Mouse (Mus musculus): ENCODE data around the gene Tenm2. TPM values are rescaled to one million over a fixed set of nuclear protein-coding genes. Genes with fewer than 3 reads are reported as not detected.

The Tenm2 gene
- polyA plus RNA-seq, 1 experiment from 2014 or later = 0.01 TPM

- H3K4me3 ChIP-seq (ENCODE audit: low read depth, low read length) = no peak overlapping the region
- no peak overlapping the region for H3K9ac ChIP-seq (ENCODE audit: low read depth, low read length)
- peaks cover 5% of the 10 kb centered on the region for H3K4me1 ChIP-seq (ENCODE audit: control insufficient read depth, low read depth, low read length)
- WGBS (ENCODE audit: insufficient replicate concordance) = 17% methylated on average over 4 of the region's 4 CpGs
- no peak overlapping the region for H3K4me2 ChIP-seq (ENCODE audit: low read depth, low read length)
- H3K36me3 ChIP-seq (ENCODE audit: control insufficient read depth, insufficient read depth) = no peaks in the 10 kb centered on the region
- H3K27me3 ChIP-seq (ENCODE audit: control insufficient read depth, insufficient read depth, low read depth, low read length) = peaks cover 7% of the 10 kb centered on the region; the same call in 1 of the 2 replicates
- H3K27ac ChIP-seq (ENCODE audit: low read length) = no peak overlapping the region
- ATAC-seq (ENCODE audit: low read depth) = no peak
- H3K9me3 ChIP-seq (replicated peaks; ENCODE audit: control insufficient read depth, low read length) = no peaks in the 10 kb centered on the region
Measured at GRCm38 (mm10) chr11:36000038-36000437, 1235.7 kb downstream of the Tenm2 start.

GRCm38 (mm10) chr11:35998048-35998447 lies 1237.7 kb downstream of the Tenm2 start:
- Histone ChIP-seq H3K36me3 (ENCODE audit: control insufficient read depth, insufficient read depth) (no peaks in the 10 kb centered on the region), H3K27me3 (ENCODE audit: control insufficient read depth, insufficient read depth, low read depth, low read length) (peaks cover 7% of the 10 kb centered on the region; the same call in 1 of the 2 replicates), H3K4me1 (ENCODE audit: control insufficient read depth, low read depth, low read length) (peaks cover 5% of the 10 kb centered on the region), H3K9me3 (replicated peaks; ENCODE audit: control insufficient read depth, low read length) (no peaks in the 10 kb centered on the region), H3K9ac (ENCODE audit: low read depth, low read length) (no peak overlapping the region), H3K4me3 (ENCODE audit: low read depth, low read length) (no peak overlapping the region), H3K4me2 (ENCODE audit: low read depth, low read length) (no peak overlapping the region), H3K27ac (ENCODE audit: low read length) (no peak overlapping the region)
- no peak for ATAC-seq (ENCODE audit: low read depth)
- WGBS (ENCODE audit: insufficient replicate concordance) = 61% methylated on average over 12 of the region's 12 CpGs

DNA sequence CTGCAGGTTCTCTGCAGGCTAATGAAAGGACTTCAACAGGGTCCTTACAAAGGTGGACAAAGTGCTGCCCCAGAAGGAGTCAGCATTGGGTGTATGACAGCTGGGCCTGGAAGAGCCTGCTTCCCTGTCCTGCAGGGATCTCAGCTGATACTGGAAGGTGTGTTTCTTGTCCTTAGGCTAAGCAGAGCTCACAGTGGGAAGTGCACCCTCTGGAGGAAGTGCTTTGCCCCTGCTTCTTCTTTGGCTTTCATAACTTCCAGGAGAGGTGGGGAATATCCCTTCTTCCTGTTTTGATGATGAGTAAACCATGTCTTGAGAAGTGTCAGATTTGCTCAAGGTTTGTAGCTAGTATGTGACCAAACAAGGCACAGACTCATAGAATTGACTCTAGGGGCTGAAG lies 1240.5 kb downstream of the Tenm2 start:
- H3K9me3 ChIP-seq (replicated peaks; ENCODE audit: control insufficient read depth, low read length) = no peaks in the 10 kb centered on the region
- no peaks in the 10 kb centered on the region for H3K27me3 ChIP-seq (ENCODE audit: control insufficient read depth, insufficient read depth, low read depth, low read length)
- peaks cover under 1% of the 10 kb centered on the region; the same call in 1 of the 2 replicates for H3K4me1 ChIP-seq (ENCODE audit: control insufficient read depth, low read depth, low read length)
- no peak overlapping the region for H3K4me2 ChIP-seq (ENCODE audit: low read depth, low read length)
- H3K27ac ChIP-seq (ENCODE audit: low read length) = no peak overlapping the region
- H3K4me3 ChIP-seq (ENCODE audit: low read depth, low read length) = no peak overlapping the region
- ATAC-seq (ENCODE audit: low read depth) = no peak
- H3K36me3 ChIP-seq (ENCODE audit: control insufficient read depth, insufficient read depth) = no peaks in the 10 kb centered on the region
- no peak overlapping the region for H3K9ac ChIP-seq (ENCODE audit: low read depth, low read length)

GRCm38 (mm10) chr11:35991846-35992245 lies 1243.9 kb downstream of the Tenm2 start:
- ATAC-seq (ENCODE audit: low read depth) = no peak
- no peak overlapping the region for H3K27ac ChIP-seq (ENCODE audit: low read length)
- 55% methylated on average over 2 of the region's 2 CpGs for WGBS (ENCODE audit: insufficient replicate concordance)

GRCm38 (mm10) chr11:35989967-35990366 lies 1245.8 kb downstream of the Tenm2 start:
- no peaks in the 10 kb centered on the region for H3K9me3 ChIP-seq (replicated peaks; ENCODE audit: control insufficient read depth, low read length)
- H3K27ac ChIP-seq (ENCODE audit: low read length) = no peak overlapping the region
- H3K4me1 ChIP-seq (ENCODE audit: control insufficient read depth, low read depth, low read length) = no peaks in the 10 kb centered on the region
- no peak overlapping the region for H3K4me2 ChIP-seq (ENCODE audit: low read depth, low read length)
- H3K9ac ChIP-seq (ENCODE audit: low read depth, low read length) = no peak overlapping the region
- ATAC-seq (ENCODE audit: low read depth) = no peak
- no peak overlapping the region for H3K4me3 ChIP-seq (ENCODE audit: low read depth, low read length)
- H3K36me3 ChIP-seq (ENCODE audit: control insufficient read depth, insufficient read depth) = no peaks in the 10 kb centered on the region
- H3K27me3 ChIP-seq (ENCODE audit: control insufficient read depth, insufficient read depth, low read depth, low read length) = no peaks in the 10 kb centered on the region
- WGBS (ENCODE audit: insufficient replicate concordance) = 47% methylated on average over 4 of the region's 4 CpGs

More at GRCm38 (mm10) chr11:35991846-35992245, 1243.9 kb downstream of the Tenm2 start:
- Histone ChIP-seq H3K4me3 (ENCODE audit: low read depth, low read length) (no peak overlapping the region), H3K4me1 (ENCODE audit: control insufficient read depth, low read depth, low read length) (no peaks in the 10 kb centered on the region), H3K27me3 (ENCODE audit: control insufficient read depth, insufficient read depth, low read depth, low read length) (no peaks in the 10 kb centered on the region), H3K36me3 (ENCODE audit: control insufficient read depth, insufficient read depth) (no peaks in the 10 kb centered on the region), H3K9me3 (replicated peaks; ENCODE audit: control insufficient read depth, low read length) (no peaks in the 10 kb centered on the region), H3K4me2 (ENCODE audit: low read depth, low read length) (no peak overlapping the region), H3K9ac (ENCODE audit: low read depth, low read length) (no peak overlapping the region)

DNA sequence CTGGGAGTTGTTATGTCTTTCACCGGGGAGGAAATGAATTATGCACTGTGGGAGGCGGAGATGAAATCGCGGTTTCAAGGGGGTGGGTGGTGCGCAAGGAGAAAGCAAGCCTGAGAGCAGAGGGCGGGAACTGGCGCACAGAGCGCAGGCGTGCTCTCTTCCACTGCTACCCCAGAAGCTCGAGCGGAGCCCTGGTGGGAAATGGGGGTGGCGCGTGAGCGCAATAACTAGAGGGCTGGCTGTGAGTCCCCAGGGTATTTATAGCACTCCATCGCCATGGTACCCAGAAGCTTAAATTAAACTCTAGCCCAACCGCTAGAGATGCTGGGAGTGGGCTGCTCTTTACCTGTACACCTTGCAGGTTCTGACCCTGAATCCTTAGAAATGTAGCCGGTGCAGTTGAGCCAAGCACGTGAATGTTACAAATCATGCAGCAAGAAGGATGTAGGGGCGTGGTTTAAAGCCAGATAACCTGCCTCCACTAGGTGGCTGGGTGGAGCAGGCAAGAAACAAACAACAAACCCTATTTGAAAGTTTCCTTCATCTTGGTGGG lies 1249.8 kb downstream of the Tenm2 start:
- Histone ChIP-seq H3K27ac (ENCODE audit: low read length) (no peak overlapping the region), H3K36me3 (ENCODE audit: control insufficient read depth, insufficient read depth) (no peaks in the 10 kb centered on the region), H3K9ac (ENCODE audit: low read depth, low read length) (no peak overlapping the region), H3K4me3 (ENCODE audit: low read depth, low read length) (no peak overlapping the region), H3K4me2 (ENCODE audit: low read depth, low read length) (no peak overlapping the region), H3K9me3 (replicated peaks; ENCODE audit: control insufficient read depth, low read length) (no peaks in the 10 kb centered on the region), H3K27me3 (ENCODE audit: control insufficient read depth, insufficient read depth, low read depth, low read length) (peaks cover 6% of the 10 kb centered on the region), H3K4me1 (ENCODE audit: control insufficient read depth, low read depth, low read length) (no peaks in the 10 kb centered on the region)
- ATAC-seq (ENCODE audit: low read depth) = no peak
- 2% methylated on average over 19 of the region's 19 CpGs for WGBS (ENCODE audit: insufficient replicate concordance)

DNA sequence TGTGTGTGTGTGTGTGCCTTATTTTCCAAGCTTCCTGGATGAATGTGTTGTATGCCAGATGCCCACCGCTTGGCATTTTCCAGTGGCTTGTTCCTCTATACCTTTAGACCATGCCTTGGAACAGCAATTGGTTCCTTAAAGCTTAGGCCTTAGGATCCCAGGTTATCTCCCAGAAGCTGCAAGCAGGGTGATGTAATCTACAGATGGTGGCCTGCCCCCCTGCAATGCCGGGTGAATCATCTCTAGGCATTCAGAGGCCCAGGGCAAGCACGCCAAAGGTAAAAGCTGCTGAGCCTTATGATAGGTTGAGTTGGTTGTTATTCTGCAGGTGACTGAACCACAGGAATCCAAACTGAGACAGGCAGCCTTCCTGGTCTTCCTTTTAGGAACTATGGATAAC lies 1253.0 kb downstream of the Tenm2 start:
- Histone ChIP-seq H3K4me1 (ENCODE audit: control insufficient read depth, low read depth, low read length) (no peaks in the 10 kb centered on the region), H3K4me2 (ENCODE audit: low read depth, low read length) (no peak overlapping the region), H3K36me3 (ENCODE audit: control insufficient read depth, insufficient read depth) (no peaks in the 10 kb centered on the region), H3K9me3 (replicated peaks; ENCODE audit: control insufficient read depth, low read length) (no peaks in the 10 kb centered on the region), H3K27me3 (ENCODE audit: control insufficient read depth, insufficient read depth, low read depth, low read length) (peaks cover 29% of the 10 kb centered on the region), H3K27ac (ENCODE audit: low read length) (no peak overlapping the region), H3K9ac (ENCODE audit: low read depth, low read length) (no peak overlapping the region), H3K4me3 (ENCODE audit: low read depth, low read length) (no peak overlapping the region)
- no peak for ATAC-seq (ENCODE audit: low read depth)
- 69% methylated on average over 3 of the region's 3 CpGs for WGBS (ENCODE audit: insufficient replicate concordance)

DNA sequence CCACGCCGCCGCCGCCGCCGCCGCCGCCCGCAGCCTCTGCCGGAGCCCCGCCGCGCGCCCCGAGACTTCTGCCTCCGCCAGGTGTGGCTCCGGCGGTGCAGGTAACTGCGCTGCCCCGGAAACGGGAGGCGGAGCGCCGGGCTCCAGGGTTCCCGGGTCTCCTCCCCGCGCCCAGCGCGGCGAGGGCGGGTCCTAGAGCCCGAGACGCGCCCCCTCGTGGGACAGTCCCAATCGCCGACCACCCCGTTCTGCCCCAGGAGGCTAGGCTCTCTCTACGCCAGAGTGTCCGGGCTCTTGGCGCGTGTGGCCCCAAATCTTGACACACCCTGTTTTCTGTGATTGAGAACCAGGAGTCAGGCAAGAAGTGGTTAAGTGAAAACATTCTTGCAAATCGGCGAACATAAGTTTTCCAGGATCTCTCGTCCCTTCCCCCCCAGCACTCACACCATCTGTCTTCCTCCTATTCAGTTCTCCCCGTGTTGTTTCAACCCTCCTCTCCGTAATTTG lies 1255.3 kb downstream of the Tenm2 start, which contains the start of gene Wwc1:
Wwc1 (minus strand) TSS at position 117 of the 507 bp plus-strand sequence.
- peak within 1 kb of the TSS; percentile 60 for H3K4me3 ChIP-seq (ENCODE audit: low read depth, low read length)
- no peaks in the 10 kb centered on the region; the same call in 1 of the 2 replicates for H3K4me1 ChIP-seq (ENCODE audit: control insufficient read depth, low read depth, low read length)
- H3K27ac ChIP-seq (ENCODE audit: low read length) = no peak within 1 kb of the TSS
- peak; percentile 84 for ATAC-seq (ENCODE audit: low read depth)
- H3K9ac ChIP-seq (ENCODE audit: low read depth, low read length) = peak within 1 kb of the TSS; percentile 45
- no peaks in the 10 kb centered on the region for H3K9me3 ChIP-seq (replicated peaks; ENCODE audit: control insufficient read depth, low read length)
- H3K27me3 ChIP-seq (ENCODE audit: control insufficient read depth, insufficient read depth, low read depth, low read length) = peaks cover 29% of the 10 kb centered on the region
- under 1% methylated on average over 42 of the region's 47 CpGs for WGBS (ENCODE audit: insufficient replicate concordance)
- H3K36me3 ChIP-seq (ENCODE audit: control insufficient read depth, insufficient read depth) = no peaks in the 10 kb centered on the region
- H3K4me2 ChIP-seq (ENCODE audit: low read depth, low read length) = peak within 1 kb of the TSS; percentile 53

- H3K4me3 ChIP-seq (ENCODE audit: low read depth, low read length) = peak overlapping the region; percentile 60
- H3K9me3 ChIP-seq (replicated peaks; ENCODE audit: control insufficient read depth, low read length) = no peaks in the 10 kb centered on the region
- no peaks in the 10 kb centered on the region for H3K36me3 ChIP-seq (ENCODE audit: control insufficient read depth, insufficient read depth)
- H3K27ac ChIP-seq (ENCODE audit: low read length) = no peak overlapping the region
- H3K27me3 ChIP-seq (ENCODE audit: control insufficient read depth, insufficient read depth, low read depth, low read length) = peaks cover 29% of the 10 kb centered on the region
- peak; percentile 14 for ATAC-seq (ENCODE audit: low read depth)
- no peaks in the 10 kb centered on the region; the same call in 1 of the 2 replicates for H3K4me1 ChIP-seq (ENCODE audit: control insufficient read depth, low read depth, low read length)
- H3K4me2 ChIP-seq (ENCODE audit: low read depth, low read length) = peak overlapping the region; percentile 53
- WGBS (ENCODE audit: insufficient replicate concordance) = under 1% methylated on average over 57 of the region's 66 CpGs
- peak overlapping the region; percentile 45 for H3K9ac ChIP-seq (ENCODE audit: low read depth, low read length)
Measured at GRCm38 (mm10) chr11:35979733-35980410, 1255.9 kb downstream of the Tenm2 start.

All from liver, embryonic 16.5 days (tissue).